Mouse (Mus musculus) kidney, postnatal 4 days (tissue): ENCODE measurements at regions not wholly inside any gene's neighbourhood (a gene's known extent, or its start where the extent isn't known, plus 50 kb on each side); places are given as distances from the start of the nearest gene placed in this dataset.

Experiments
- DNase-seq, 2 experiments: peaks; one replicate each; pipeline ENCODE4 v3.0.0; 2021; ENCODE audit warnings: mixed read lengths in 2 of 2

- peak; percentile 7 to 18 for DNase-seq
These were observed 552.4 kb downstream of the Rfpl4b start for GRCm38 (mm10) chr10:38269136-38269535.

GRCm38 (mm10) chr10:38265564-38265963 is 556.0 kb downstream of the Rfpl4b start:
- DNase-seq, result no peak

GRCm38 (mm10) chr10:38246821-38247220 is 574.8 kb downstream of the Rfpl4b start:
- no peak for DNase-seq
